Mouse (Mus musculus) bone marrow, adult 2 months (tissue): ENCODE measurements around the gene Rasal2.

Source experiments
- CTCF ChIP-seq: fragments of 200-500 bp; IDR thresholded peaks from 2 replicates; pipeline ENCODE4 v1.5.1; 2011; ENCODE audit warnings: low read length, control low read depth; ENCODE audit not compliant: control insufficient read depth, insufficient read depth
- POLR2A ChIP-seq: fragments of 200-500 bp; IDR thresholded peaks from 2 replicates; pipeline ENCODE4 v1.6.1; 2011; ENCODE audit warnings: low read depth, mild to moderate bottlenecking, control low read depth, low read length, borderline replicate concordance; ENCODE audit not compliant: control insufficient read depth

DNA sequence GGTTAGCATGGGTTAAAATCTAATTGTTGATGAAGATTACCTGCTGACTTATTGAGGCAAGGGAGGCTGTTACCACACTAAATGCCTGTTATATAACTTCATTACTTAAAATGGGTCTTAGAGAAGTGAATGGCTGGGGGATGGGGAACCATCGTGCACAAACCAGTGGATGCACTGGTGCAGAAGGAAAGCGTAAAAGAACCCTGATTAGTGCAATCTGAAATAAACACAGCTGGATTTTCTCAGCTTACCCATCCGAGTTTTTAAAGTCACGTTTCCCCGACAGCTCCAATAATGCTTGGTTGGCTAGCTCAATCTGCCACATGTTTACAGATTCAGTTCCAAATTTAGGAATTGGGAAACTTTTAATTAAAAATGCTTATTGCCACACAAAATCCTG is 230.0 kb downstream of the Rasal2 start:
- TF ChIP-seq CTCF (no peak), POLR2A (no peak)
